Mouse (Mus musculus): ENCODE data around the gene Pdgfc.

The Pdgfc gene

GRCm38 (mm10) chr3:81160457-81161165 lies 124.4 kb downstream of the Pdgfc start:
- DNase-seq, result no peak

GRCm38 (mm10) chr3:81162129-81162528 lies 125.9 kb downstream of the Pdgfc start:
- DNase-seq, result no peak

DNA sequence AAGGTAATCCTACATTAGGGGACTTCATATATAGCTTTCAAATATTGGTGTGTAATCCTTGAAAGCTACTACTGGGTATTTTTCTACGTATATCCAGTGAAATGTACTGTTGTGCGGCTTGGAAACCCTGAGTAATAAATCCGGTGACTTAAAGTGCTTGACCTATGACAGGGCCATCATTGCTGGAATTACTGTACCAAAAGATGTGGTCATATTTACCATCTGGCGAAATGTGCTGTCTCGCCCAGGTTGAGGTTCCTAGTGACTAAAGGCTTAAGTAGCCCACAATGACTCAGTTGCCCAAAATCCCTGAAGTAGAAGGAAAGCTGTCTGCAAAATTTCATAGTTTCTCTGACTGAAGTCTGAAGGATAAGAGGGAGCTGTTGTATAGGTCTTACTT lies 127.9 kb downstream of the Pdgfc start:
- DNase-seq, result no peak

DNA sequence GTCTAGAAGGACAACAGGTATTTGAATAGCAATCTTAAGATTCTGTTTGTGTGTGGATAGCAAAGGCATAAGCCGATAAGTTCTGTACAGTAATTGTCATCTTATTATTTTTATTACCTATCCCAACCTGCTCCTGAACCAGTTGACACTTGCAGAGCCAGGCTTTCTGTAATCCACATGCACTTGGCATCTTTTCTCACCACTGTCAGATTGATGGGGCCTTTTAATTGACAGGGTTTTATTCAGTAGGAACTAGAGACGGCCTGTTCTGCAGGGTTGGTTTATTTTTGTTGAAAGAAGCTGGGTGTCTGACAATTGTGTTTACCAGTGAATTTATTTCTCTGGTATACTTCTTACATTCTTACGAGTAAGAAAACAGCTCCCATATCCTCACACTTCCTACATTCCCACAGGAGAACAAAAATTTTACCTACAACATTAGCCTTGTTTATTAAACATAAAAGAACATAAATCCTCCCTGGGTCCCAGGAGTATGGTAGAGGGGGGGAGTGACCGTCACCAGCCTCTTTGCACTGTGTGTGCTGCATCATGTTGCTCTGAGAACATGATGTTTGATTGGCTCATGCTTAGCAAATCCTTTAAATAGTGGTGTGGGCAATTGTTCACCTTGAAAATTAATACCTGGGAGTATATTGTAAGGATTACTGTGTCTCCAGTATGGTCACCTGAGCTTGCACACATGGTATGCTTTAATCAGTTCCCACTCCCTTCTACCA lies 134.0 kb downstream of the Pdgfc start:
- no peak for DNase-seq

DNA sequence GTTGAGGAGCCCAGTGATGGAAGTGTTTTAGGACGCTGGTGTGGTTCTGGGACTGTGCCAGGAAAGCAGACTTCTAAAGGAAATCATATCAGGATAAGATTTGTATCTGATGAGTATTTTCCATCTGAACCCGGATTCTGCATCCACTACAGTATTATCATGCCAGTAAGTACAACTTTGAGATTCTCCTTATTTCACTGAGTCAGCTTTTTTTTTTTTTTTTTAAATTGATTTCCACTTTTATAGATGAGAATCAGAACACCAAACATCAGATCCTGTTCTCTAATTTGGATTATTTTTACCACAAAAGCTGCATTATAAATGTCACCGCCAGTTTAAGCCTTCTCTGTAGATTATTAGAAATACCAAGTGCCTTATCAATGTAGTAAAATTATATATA lies 138.6 kb downstream of the Pdgfc start:
- no peak for DNase-seq

DNA sequence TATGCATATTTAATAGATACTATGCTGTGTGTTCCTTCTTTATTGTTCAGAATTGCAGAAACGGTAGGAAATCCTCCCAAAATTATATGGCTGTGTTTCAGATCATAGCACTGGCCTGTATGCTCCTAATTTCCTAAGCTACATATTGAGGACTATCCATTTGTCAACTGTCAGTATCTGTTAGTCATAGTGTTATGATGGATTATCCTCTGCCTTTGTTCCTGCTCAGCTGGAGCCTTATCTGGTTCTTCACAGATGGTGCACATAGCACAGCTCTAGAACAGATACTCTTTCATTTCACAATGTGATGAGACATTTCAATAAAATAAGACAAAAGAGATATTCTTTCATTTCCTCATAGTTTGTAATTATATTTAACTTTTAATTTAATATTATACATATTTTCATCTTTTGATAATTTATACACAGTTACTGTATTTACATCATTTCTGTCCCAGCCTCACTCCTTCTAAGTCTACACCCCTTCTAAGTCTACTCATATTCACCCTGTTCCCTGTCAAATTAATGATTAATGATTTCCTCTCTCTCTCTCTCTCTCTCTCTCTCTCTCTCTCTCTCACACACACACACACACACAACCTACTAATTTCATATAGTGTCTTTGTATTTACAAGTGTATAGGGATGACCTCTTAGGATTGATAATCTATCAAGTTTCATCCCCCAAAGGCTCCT lies 145.2 kb downstream of the Pdgfc start:
- DNase-seq, result no peak

GRCm38 (mm10) chr3:81196937-81197336 lies 160.7 kb downstream of the Pdgfc start:
- no peak for DNase-seq

GRCm38 (mm10) chr3:81197644-81198043 lies 161.4 kb downstream of the Pdgfc start:
- DNase-seq, result no peak

GRCm38 (mm10) chr3:81200647-81201046 lies 164.4 kb downstream of the Pdgfc start:
- no peak for DNase-seq

DNA sequence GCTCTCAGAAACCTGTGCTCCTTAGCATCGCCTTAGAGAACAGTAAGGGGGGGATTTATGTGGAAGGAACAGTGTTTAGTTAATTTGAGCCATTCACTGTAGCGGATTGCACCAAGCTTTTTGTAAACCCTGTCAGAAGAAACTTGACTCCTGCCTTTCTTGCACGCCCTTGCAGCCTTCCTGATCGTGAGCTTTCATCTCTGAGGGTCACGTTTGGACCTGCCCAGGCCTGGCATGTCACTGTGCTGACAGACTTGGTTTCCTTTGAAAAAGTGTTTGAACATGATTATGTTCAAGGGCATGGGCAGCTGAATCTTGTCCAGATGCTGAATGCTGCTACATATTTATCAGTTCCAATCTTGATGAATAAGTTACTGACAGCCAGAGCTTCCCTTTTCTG lies 169.0 kb downstream of the Pdgfc start:
- no peak for DNase-seq

GRCm38 (mm10) chr3:81208246-81208645 lies 172.0 kb downstream of the Pdgfc start:
- no peak for DNase-seq

DNA sequence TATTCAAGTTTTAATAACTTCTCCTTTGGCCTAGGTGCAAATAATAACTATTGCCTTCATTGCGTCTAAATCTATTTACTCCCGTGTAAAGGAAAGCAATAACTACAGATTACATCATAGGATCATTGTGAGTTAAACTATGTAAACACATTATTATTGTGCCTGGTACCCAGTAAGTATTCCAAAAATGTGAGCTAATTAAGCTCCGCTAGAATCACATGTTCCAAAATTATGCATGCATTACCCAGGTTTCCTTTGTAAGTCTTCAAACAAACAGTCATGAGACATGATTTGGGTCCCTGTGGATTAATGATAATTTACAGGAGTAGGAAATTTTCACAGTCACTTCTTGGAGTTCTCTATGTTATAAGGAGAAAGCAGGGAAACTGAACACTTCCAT lies 174.9 kb downstream of the Pdgfc start:
- peak in 1 of 2 experiments; percentile 5 for DNase-seq

- no peak for DNase-seq
These were observed 175.4 kb downstream of the Pdgfc start for GRCm38 (mm10) chr3:81211666-81212065.

DNA sequence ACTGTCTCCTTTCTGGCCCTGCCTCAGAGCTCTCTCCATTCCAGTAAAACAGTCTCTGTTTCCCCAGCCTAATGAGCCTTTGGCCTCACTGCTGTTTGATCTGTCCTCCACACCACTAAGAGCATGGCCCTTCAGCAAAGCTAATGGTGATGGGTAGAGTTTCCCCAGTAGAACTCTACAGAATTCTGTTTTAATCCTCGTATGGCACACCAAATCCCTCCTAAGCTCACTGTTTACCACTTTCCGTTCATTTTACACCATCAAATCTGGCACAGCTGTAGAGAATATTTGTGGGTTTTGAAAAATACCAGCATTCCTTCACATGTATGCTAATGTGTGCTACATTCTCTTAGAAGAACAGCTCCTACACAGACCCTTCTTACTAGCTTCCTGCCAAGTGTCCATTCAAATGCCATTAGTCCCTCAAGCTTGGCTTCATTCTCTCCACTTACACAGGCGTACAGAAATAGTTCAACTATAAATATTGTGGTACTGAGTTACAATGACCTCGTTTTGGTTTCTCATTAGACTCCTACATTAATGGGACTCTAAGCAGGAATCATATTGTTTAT lies 179.4 kb downstream of the Pdgfc start:
- no peak for DNase-seq

DNA sequence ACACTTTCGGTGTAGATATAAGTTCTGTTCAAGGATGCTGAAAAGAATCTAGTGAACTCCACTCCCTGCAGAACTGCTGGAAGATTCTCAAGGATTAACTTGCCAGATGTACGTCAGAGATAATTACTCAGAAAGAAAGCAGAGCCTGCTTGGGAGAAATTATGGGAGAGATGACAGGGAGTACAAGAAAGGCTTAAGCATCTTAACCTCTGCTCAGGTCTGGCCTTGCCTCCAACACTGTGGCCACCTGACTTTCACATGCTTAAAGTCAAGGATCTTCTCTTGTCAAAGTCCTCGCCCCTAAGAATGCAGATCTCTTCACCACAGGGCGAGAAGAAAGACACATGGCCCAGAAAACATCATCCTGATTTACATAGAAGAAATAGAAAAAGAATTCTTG lies 185.5 kb downstream of the Pdgfc start:
- no peak for DNase-seq

- no peak for DNase-seq
These were observed 192.1 kb downstream of the Pdgfc start for GRCm38 (mm10) chr3:81228344-81228743.

- DNase-seq, result peak; percentile 58 to 75
These were observed 206.7 kb downstream of the Pdgfc start for GRCm38 (mm10) chr3:81242697-81243590.

- DNase-seq, result peak; percentile 17 to 34
These were observed 207.4 kb downstream of the Pdgfc start for GRCm38 (mm10) chr3:81243591-81243990.

GRCm38 (mm10) chr3:81262801-81263200 lies 226.6 kb downstream of the Pdgfc start:
- no peak for DNase-seq
